Mouse (Mus musculus) neural tube, embryonic 11.5 days (tissue): Measurements from ENCODE around the gene Sltm. TPM values are rescaled to one million over a fixed set of nuclear protein-coding genes. Genes with fewer than 3 reads are reported as not detected.

Experiments
- ATAC-seq: fragments of 200-750 bp; cut with Nextera tagmentation; 2 replicates; pipeline ENCODE4 v1.8.0; 2017; ENCODE audit warnings: moderate number of reproducible peaks, mild to moderate bottlenecking, moderate TSS enrichment, moderate library complexity; ENCODE audit not compliant: insufficient read depth, low FRiP score, low TSS enrichment
- DNase-seq: peaks from one replicate; pipeline ENCODE4 v3.0.0-alpha.2; 2015; ENCODE audit warnings: low spot score
- H3K27ac ChIP-seq: fragments of 300-500 bp; sonication (generic); 2 replicates; pipeline ENCODE4 v1.5.1; 2014; ENCODE audit warnings: low read depth, mild to moderate bottlenecking, low read length
- H3K27me3 ChIP-seq: fragments of 300-500 bp; sonication (generic); 2 replicates; pipeline ENCODE4 v1.6.1; 2014; ENCODE audit warnings: mild to moderate bottlenecking, low read length, mixed read lengths; ENCODE audit not compliant: control insufficient read depth, insufficient read depth
- H3K36me3 ChIP-seq: fragments of 300-500 bp; sonication (generic); 2 replicates; pipeline ENCODE4 v1.6.1; 2014; ENCODE audit warnings: mild to moderate bottlenecking, low read length, moderate library complexity, mixed read lengths; ENCODE audit not compliant: control insufficient read depth, insufficient read depth
- H3K4me1 ChIP-seq: fragments of 300-500 bp; sonication (generic); 2 replicates; pipeline ENCODE4 v1.6.1; 2014; ENCODE audit warnings: low read length, mixed read lengths; ENCODE audit not compliant: control insufficient read depth, insufficient read depth
- H3K4me2 ChIP-seq: fragments of 300-500 bp; sonication (generic); 2 replicates; pipeline ENCODE4 v1.6.1; 2014; ENCODE audit warnings: low read depth, mild to moderate bottlenecking, moderate library complexity
- H3K4me3 ChIP-seq: fragments of 300-500 bp; sonication (generic); 2 replicates; pipeline ENCODE4 v1.5.1; 2014; ENCODE audit warnings: low read depth, low read length
- H3K9ac ChIP-seq: fragments of 300-500 bp; sonication (generic); 2 replicates; pipeline ENCODE4 v1.6.1; 2014; ENCODE audit warnings: mild to moderate bottlenecking, low read length
- H3K9me3 ChIP-seq: fragments of 300-500 bp; sonication (generic); 2 replicates; pipeline ENCODE4 v1.6.1; 2016; ENCODE audit warnings: low read length; ENCODE audit not compliant: control insufficient read depth
- WGBS: fragments of 180-500 bp; shearing (Covaris S2); extraction: QIAGEN DNeasy Blood & Tissue Kit; methylation state at CpG from one replicate; pipeline ENCODE4 v1.1.7; 2014; 5-methylcytosine and 5-hydroxymethylcytosine counted together
- polyA plus RNA-seq: library from polyadenylated mRNA; unstranded; fragments of >200 nt; fragmentation: Nextera tagmentation; extraction: Ambion mirVana; gene quantifications from 2 replicates; pipeline ENCODE4 v1.2.1, GENCODE M21; 2014

The Sltm gene
- polyA plus RNA-seq, 1 experiment from 2014 or later = 63.3 TPM

DNA sequence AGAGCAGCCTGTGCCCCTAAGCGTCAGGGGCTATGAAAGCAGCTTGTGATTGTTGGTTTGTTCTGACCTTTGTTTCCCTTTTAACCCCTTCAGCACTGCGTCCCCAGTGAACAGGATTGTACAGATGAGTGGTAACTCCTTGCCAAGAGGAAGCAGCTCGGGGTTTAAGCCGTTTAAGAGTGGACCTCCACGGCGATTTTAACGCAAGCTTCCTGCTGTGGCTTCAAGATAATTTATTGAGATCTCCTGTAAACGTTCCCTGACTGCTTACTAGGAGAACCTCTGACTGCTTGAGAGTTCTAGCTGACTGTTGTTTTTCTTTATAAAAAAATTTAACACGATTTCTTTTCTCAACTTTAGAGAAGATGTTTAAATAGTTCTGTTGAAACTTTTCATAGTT is 48.9 kb downstream of the Sltm start:
- no peak for ATAC-seq
- Histone ChIP-seq H3K27ac (no peak overlapping the region), H3K9ac (no peak overlapping the region), H3K4me1 (no peaks in the 10 kb centered on the region), H3K9me3 (no peaks in the 10 kb centered on the region), H3K36me3 (peaks cover 12% of the 10 kb centered on the region), H3K4me3 (no peak overlapping the region), H3K27me3 (no peaks in the 10 kb centered on the region), H3K4me2 (no peak overlapping the region)
- WGBS = 54% methylated on average over 9 of the region's 9 CpGs
- DNase-seq = no peak

DNA sequence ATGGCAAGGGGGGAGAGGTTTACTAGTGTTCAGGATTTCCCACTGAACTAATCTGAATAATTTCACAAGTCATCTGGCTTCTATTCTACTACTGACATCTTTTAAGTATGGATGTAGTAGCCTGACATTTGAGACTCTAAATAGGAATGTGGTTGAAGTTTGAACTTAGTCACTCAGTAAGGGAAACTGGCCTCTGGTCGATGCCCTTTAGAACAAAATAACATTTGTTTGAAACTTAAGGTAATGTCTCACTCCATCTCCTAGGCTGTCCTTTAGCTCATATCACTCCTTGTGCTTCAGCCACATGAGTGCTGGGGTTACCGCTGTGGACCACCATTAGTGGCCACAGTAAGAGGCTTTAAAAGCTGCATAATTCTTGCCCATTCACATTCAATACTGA is 55.7 kb downstream of the Sltm start:
- DNase-seq (no peak), ATAC-seq (no peak)
- Histone ChIP-seq H3K36me3 (peaks cover 2% of the 10 kb centered on the region; the same call in 1 of the 2 replicates), H3K4me3 (no peak overlapping the region), H3K27me3 (no peaks in the 10 kb centered on the region), H3K4me1 (no peaks in the 10 kb centered on the region), H3K27ac (no peak overlapping the region), H3K9ac (no peak overlapping the region), H3K9me3 (no peaks in the 10 kb centered on the region), H3K4me2 (no peak overlapping the region)
- WGBS = 96% methylated on average over 2 of the region's 2 CpGs

DNA sequence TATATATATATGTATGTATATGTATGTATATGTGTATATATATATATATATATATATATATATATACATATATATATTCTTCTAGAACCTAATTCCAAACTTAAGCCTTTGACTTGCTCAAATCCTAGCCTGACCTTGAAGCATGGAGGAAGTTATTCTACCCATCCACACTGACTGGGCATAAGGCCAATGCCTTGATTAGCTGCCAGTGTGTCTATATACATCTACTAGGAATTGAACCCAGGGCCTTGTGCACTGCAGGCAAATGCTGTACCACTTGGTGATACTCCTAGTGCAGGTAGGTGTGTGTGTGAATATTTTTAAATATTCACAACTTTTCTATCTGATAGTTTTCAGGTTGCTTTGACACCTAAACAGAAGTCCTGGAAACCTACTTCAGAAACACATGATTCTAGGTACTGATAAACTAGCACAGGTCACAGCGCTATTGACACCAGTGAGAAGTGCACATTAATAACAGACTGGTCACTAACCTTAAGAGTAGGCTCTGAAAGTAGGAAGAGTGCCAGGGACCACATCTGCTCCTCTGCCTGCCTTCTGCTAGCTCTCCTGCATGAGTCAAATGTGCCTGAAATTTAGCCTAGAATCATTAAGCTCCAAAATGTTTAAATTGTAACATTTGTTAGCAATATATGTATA is 59.8 kb downstream of the Sltm start:
- DNase-seq (no peak), ATAC-seq (no peak)
- Histone ChIP-seq H3K36me3 (peaks cover 2% of the 10 kb centered on the region), H3K27me3 (no peaks in the 10 kb centered on the region), H3K27ac (no peak overlapping the region), H3K4me2 (no peak overlapping the region), H3K9me3 (no peaks in the 10 kb centered on the region), H3K9ac (no peak overlapping the region), H3K4me1 (no peaks in the 10 kb centered on the region), H3K4me3 (no peak overlapping the region)
- WGBS = 91% methylated on average over 1 of the region's 1 CpGs

DNA sequence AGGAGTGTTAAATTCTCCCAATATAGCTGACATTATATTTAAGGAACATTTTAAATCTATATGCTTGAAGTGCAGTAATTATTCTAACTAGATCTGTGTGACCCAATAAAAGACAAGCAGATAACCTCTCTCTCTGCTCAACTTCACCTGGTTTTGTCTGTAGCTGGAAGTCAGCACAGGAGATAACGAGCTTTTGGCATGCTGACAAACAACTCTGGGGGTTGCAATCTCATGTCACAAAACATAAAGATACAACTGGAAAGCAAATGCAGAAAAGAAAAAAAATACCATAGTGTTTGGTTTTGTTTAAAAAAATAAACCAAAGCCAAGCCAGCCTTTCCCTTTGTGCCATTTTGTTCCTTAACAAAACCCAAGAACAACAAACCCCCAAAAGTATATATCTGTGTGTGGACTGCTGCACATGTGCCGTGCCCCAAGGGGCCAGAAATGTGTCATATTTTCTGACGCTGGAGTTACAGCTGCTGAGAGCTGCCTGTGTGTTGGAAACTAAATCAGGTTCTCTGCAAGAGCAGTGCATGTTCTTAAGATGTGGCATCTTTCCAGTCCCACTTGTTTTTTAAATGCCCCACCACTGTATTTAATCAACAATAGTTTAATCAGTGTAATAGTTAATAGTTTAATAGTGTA is 68.6 kb downstream of the Sltm start:
- ATAC-seq = no peak
- Histone ChIP-seq H3K9ac (no peak overlapping the region), H3K9me3 (no peaks in the 10 kb centered on the region), H3K4me3 (no peak overlapping the region), H3K27ac (no peak overlapping the region), H3K4me2 (no peak overlapping the region), H3K27me3 (no peaks in the 10 kb centered on the region), H3K36me3 (no peaks in the 10 kb centered on the region), H3K4me1 (no peaks in the 10 kb centered on the region)
- 80% methylated on average over 3 of the region's 3 CpGs for WGBS
- DNase-seq = no peak

DNA sequence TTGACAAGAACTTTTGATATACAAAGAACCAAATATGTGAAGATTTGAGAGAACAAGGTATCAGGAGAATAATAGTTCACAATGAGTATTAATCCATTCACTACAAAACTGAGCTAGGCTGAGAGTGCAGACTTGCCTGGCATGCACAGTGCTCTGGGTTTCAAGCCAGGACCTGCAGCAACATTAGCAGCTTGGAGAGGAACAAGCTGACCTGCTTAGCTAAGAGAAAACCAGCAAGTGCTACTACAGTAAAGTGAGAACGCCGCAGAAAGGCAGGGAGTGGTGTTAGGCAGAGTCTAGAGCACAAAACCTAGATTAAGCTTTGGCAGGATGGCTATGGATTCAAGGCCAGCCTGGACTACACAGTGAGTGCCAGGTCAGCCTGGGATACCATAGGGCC is 87.2 kb downstream of the Sltm start:
- H3K4me1 ChIP-seq = no peaks in the 10 kb centered on the region
- 87% methylated on average over 2 of the region's 2 CpGs for WGBS
- H3K27me3 ChIP-seq = no peaks in the 10 kb centered on the region
- no peaks in the 10 kb centered on the region for H3K9me3 ChIP-seq
- ATAC-seq (no peak), DNase-seq (no peak)
- H3K9ac ChIP-seq = no peak overlapping the region
- no peak overlapping the region for H3K4me2 ChIP-seq
- H3K36me3 ChIP-seq = no peaks in the 10 kb centered on the region
- H3K27ac ChIP-seq = no peak overlapping the region
- H3K4me3 ChIP-seq = no peak overlapping the region

DNA sequence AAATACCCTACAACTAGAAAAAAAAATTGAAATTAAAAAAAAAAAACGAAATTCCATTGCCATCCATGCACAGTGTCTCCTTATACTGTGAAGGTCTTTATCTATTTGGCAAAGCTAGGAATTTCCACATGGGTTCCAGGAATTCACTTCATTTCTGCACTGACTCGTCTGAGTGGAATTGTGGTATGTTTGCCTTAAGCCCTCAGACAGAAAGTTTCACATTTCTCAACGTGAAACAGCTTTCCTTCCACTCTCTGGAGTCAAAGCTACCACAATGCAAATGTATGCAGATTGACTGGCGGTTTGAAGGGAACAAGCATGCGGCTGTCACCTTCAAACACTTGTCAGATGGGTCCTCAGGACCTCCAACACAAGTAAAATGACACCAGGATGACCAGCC is 89.1 kb downstream of the Sltm start:
- Histone ChIP-seq H3K4me1 (no peaks in the 10 kb centered on the region), H3K4me2 (no peak overlapping the region), H3K9ac (no peak overlapping the region), H3K9me3 (no peaks in the 10 kb centered on the region), H3K36me3 (no peaks in the 10 kb centered on the region), H3K27me3 (no peaks in the 10 kb centered on the region), H3K4me3 (no peak overlapping the region), H3K27ac (no peak overlapping the region)
- ATAC-seq = no peak
- WGBS = 28% methylated on average over 5 of the region's 5 CpGs
- DNase-seq = no peak

DNA sequence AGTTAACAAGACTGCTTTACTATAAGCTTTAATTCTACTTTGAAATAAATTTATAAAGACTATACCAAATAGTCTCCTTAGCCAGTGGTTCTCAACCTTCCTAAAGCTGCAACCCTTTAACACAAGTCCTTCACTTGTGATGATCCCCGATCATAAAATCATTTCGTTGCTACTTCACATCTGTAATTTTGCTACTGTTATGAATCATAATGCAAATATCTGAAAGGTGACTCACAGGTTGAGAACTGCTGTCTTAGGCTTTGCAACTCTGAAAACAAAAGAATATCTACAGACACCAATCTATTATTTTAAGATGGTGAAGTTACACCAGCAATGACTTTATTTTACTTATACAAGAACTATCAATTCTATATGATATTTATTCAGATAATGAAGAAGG is 94.2 kb downstream of the Sltm start:
- Histone ChIP-seq H3K9me3 (no peaks in the 10 kb centered on the region), H3K9ac (no peak overlapping the region)

More for the DNA sequence above, 94.2 kb downstream of the Sltm start:
- H3K36me3 ChIP-seq = no peaks in the 10 kb centered on the region
- DNase-seq (no peak), ATAC-seq (no peak)
- no peaks in the 10 kb centered on the region for H3K27me3 ChIP-seq
- H3K4me3 ChIP-seq = no peak overlapping the region
- no peak overlapping the region for H3K4me2 ChIP-seq
- WGBS = 88% methylated on average over 2 of the region's 2 CpGs
- H3K4me1 ChIP-seq = no peaks in the 10 kb centered on the region
- H3K27ac ChIP-seq = no peak overlapping the region

Other genes starting within 250 kb of the Sltm start
- gene Ccnb2, start 121.2 kb upstream of the Sltm start, polyA plus RNA-seq = 190 and 195 TPM in 2 replicates
- 44.5 and 46.2 TPM in 2 replicates for gene Rnf111, start 39.0 kb upstream of the Sltm start, polyA plus RNA-seq
- 0.37 and 0.51 TPM in 2 replicates for gene Gm10642, start 113.5 kb downstream of the Sltm start, polyA plus RNA-seq
- 11.1 and 12.0 TPM in 2 replicates for gene Mindy2, start 114.4 kb downstream of the Sltm start, polyA plus RNA-seq
- gene Adam10, start 136.2 kb downstream of the Sltm start, polyA plus RNA-seq = 64.7 and 67.8 TPM in 2 replicates